In genomic region chr6:127769275-127770156, GRCm38 (mm10) we compare ENCODE assay signal across 9 mouse cellular contexts. TPM values are rescaled to one million over a fixed set of nuclear protein-coding genes. Genes with fewer than 3 reads are reported as not detected.
DNase-seq lines count a peak whose midpoint lies in the region; ATAC-seq and TF ChIP-seq lines count a peak whose summit lies in the region.
"Had no signal": no experiment of that assay in that cellular context is flagged by ENCODE, and none has a peak within 500 bp of the region (broad histone marks: within the 10 kb centered on the region; RNA-seq: fewer than 3 reads in every experiment).

Gene Prmt8 (minus strand): TSS chr6:127769472.

- peak within 1 kb of the TSS; percentile 52 for H3K4me3 ChIP-seq in embryonic facial prominence, embryonic 12.5 days
- peak within 1 kb of the TSS; percentile 75 for H3K4me3 ChIP-seq in layer of hippocampus, adult 2 months
- peak within 1 kb of the TSS; percentile 69 for H3K4me3 ChIP-seq in midbrain, embryonic 16.5 days (ENCODE audit: low read depth, low read length)

- no peaks in the 10 kb centered on the region for H3K9me3 ChIP-seq in embryonic facial prominence, embryonic 12.5 days
- no peaks in the 10 kb centered on the region for H3K9me3 ChIP-seq in midbrain, embryonic 16.5 days (replicated peaks; ENCODE audit: control insufficient read depth, low read length, poor library complexity, severe bottlenecking)

- peak within 1 kb of the TSS; percentile 53 for H3K9ac ChIP-seq in embryonic facial prominence, embryonic 12.5 days
- H3K9ac ChIP-seq in midbrain, embryonic 16.5 days (ENCODE audit: low read depth, low read length) = peak within 1 kb of the TSS; percentile 66

- WGBS in embryonic facial prominence, embryonic 12.5 days = under 1% methylated on average over 36 of the region's 42 CpGs
- 0% methylated on average over 35 of the region's 42 CpGs for WGBS in midbrain, embryonic 16.5 days

- H3K27me3 ChIP-seq in embryonic facial prominence, embryonic 12.5 days = peaks cover 82% of the 10 kb centered on the region
- H3K27me3 ChIP-seq in midbrain, embryonic 16.5 days (ENCODE audit: control insufficient read depth, insufficient read depth, low read depth, low read length) = no peaks in the 10 kb centered on the region; the same call in 1 of the 2 replicates

- no peak for TF ChIP-seq CTCF in layer of hippocampus, adult 2 months (conservative IDR thresholded peaks at IDR 0.05)

- DNase-seq in left cerebral cortex, adult 18-20 months (ENCODE audit: low spot score in 2 of 2) = peak; percentile 67 to 73
- no peak for DNase-seq in left cerebral cortex, adult 11 months (ENCODE audit: low spot score)
- peak; percentile 47 to 76 for DNase-seq in layer of hippocampus, adult 2 months (ENCODE audit: low spot score in 2 of 2)
- DNase-seq in gastrocnemius, postnatal 10 days = no peak
- DNase-seq in thymus, postnatal 4 days = no peak

- H3K4me1 ChIP-seq in embryonic facial prominence, embryonic 12.5 days = peaks cover 27% of the 10 kb centered on the region
- H3K4me1 ChIP-seq in midbrain, embryonic 16.5 days (ENCODE audit: control insufficient read depth, insufficient read depth, low read length) = peaks cover 19% of the 10 kb centered on the region

- ATAC-seq in embryonic facial prominence, embryonic 12.5 days (ENCODE audit: insufficient number of reproducible peaks, insufficient read depth, low FRiP score, low TSS enrichment) = no peak
- peak; percentile 66 for ATAC-seq in midbrain, embryonic 16.5 days
- no peak for ATAC-seq in erythroblast, adult 5-6 weeks (replicated peaks; ENCODE audit: low FRiP score, poor library complexity, severe bottlenecking)

- no peak within 1 kb of the TSS for H3K27ac ChIP-seq in embryonic facial prominence, embryonic 12.5 days
- H3K27ac ChIP-seq in layer of hippocampus, adult 2 months = peak within 1 kb of the TSS; percentile 96
- H3K27ac ChIP-seq in midbrain, embryonic 16.5 days (ENCODE audit: low read length) = peak within 1 kb of the TSS; percentile 79

- peak within 1 kb of the TSS; percentile 99 for H3K4me2 ChIP-seq in embryonic facial prominence, embryonic 12.5 days (replicated peaks)
- peak within 1 kb of the TSS; percentile 88 for H3K4me2 ChIP-seq in midbrain, embryonic 16.5 days (ENCODE audit: low read length)

- H3K36me3 ChIP-seq in embryonic facial prominence, embryonic 12.5 days = no peaks in the 10 kb centered on the region
- no peaks in the 10 kb centered on the region for H3K36me3 ChIP-seq in midbrain, embryonic 16.5 days (ENCODE audit: control insufficient read depth, insufficient read depth, low read length)

RNA-seq across cellular contexts. Expression of gene Prmt8, which starts in this region (rescaled TPM):
- 10 to 100 TPM; 72.7 to 85.8 TPM for total RNA-seq in left cerebral cortex, adult 18-20 months (2021)
- 3.0 and 3.9 TPM in 2 replicates for polyA plus RNA-seq in embryonic facial prominence, embryonic 12.5 days (2016; fragmentation: Nextera tagmentation; extraction: Ambion mirVana)
- 10 to 100 TPM; 66.4 to 67.1 TPM for total RNA-seq in layer of hippocampus, adult 2 months (2021)
- polyA plus RNA-seq in midbrain, embryonic 16.5 days (2015; fragmentation: Nextera tagmentation; extraction: Ambion mirVana) = 26.1 and 26.6 TPM in 2 replicates
- total RNA-seq in gastrocnemius, postnatal 10 days (2021) = under 1 TPM; 0.16 to 0.21 TPM
- total RNA-seq in erythroblast, adult 5-6 weeks (2015; ENCODE audit: low replicate concordance) = not detected in 2 replicates
- not detected in 2 replicates for total RNA-seq in erythroblast, adult 5-6 weeks (2017; ENCODE audit: low replicate concordance)
- total RNA-seq: liver, adult 2 months had no signal
- polyA plus RNA-seq: liver, adult 2 months had no signal

Comparison
In these comparisons a context has a peak if more than half of its experiments do, and no peak if none do; other contexts are left out.
1. RNA of gene Prmt8 (total RNA-seq): 72.7 to 85.8 TPM in left cerebral cortex, adult 18-20 months and 66.4 to 67.1 TPM in layer of hippocampus, adult 2 months; 0.16 to 0.21 TPM in gastrocnemius, postnatal 10 days and not detected in erythroblast, adult 5-6 weeks; every median in the first group is over 10 times any median in the second.
2. DNase-seq: peak in left cerebral cortex, adult 18-20 months (2 of 2) and layer of hippocampus, adult 2 months (2 of 2); none in left cerebral cortex, adult 11 months (single experiment), gastrocnemius, postnatal 10 days (single experiment) and thymus, postnatal 4 days (single experiment).
3. Peak in every context shown above with its lines, with median percentiles within 50 percentile points of each other: H3K4me3 ChIP-seq.